Mouse (Mus musculus): ENCODE results near the gene Lmod3. TPM values are rescaled to one million over a fixed set of nuclear protein-coding genes. Genes with fewer than 3 reads are reported as not detected.

The Lmod3 gene
- total and polyA plus RNA-seq, 2 experiments from 2014 or later = not detected

DNA sequence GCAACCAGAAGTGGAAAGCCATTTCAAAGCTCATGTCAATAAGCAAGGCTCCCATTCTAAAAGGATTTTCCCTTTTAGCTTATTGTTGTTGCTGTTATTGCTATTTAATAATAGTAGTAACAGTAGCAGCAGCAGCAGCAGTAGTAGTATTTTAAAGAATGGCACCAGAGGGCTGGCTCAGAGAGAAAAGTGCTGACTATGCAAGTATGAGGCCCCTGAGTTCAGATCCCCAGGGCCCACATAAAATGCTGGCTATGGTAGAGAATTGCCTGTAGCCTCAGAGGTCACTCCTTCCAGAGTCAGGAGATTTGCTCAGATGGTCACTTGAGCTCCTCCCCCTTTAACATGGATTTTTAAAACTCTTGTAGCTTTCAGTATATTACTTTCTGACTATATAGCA, 7.4 kb downstream of the Lmod3 start:
- H3K4me3 ChIP-seq (ENCODE audit: low read depth, low read length) = no peak overlapping the region
- H3K27me3 ChIP-seq (ENCODE audit: insufficient read depth, low read length) = no peaks in the 10 kb centered on the region
- ATAC-seq (ENCODE audit: low FRiP score) = no peak
- TF ChIP-seq CTCF (IDR thresholded peaks at IDR 0.05) = no peak
- no peaks in the 10 kb centered on the region for H3K4me1 ChIP-seq (ENCODE audit: insufficient read depth, low read length)
- H3K4me2 ChIP-seq (ENCODE audit: low read depth, low read length, poor library complexity, severe bottlenecking) = no peak overlapping the region
- H3K9ac ChIP-seq (replicated peaks; ENCODE audit: low read length, poor library complexity, severe bottlenecking) = no peak overlapping the region
- H3K36me3 ChIP-seq (ENCODE audit: insufficient read depth, low read length) = no peaks in the 10 kb centered on the region
- no peak for DNase-seq (ENCODE audit: low spot score)
- no peaks in the 10 kb centered on the region for H3K9me3 ChIP-seq (ENCODE audit: low read length)
- no peak overlapping the region for H3K27ac ChIP-seq (ENCODE audit: low read depth, low read length)

DNA sequence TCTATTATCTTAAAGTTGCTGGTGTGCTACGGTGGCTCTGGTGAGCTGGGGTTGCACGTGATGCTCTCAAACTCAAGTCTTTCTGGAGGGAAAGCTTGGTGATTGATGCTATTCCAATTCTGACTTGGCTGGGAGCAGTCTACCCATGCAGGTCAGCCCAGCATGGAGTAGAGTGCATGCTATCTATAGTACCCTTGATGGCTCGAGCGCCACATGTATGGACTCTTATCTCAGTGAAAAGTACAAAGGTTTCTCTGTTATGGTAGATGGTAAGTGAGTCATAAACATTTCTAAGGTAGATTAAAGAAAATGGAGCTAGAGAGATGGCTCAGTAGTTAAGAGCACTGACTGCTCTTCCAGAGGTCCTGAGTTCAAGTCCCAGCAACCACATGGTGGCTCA, 10.0 kb downstream of the Lmod3 start:
- H3K4me2 ChIP-seq (ENCODE audit: low read depth, low read length, poor library complexity, severe bottlenecking) = no peak overlapping the region
- DNase-seq (ENCODE audit: low spot score) = no peak
- H3K36me3 ChIP-seq (ENCODE audit: insufficient read depth, low read length) = no peaks in the 10 kb centered on the region
- no peak for ATAC-seq (ENCODE audit: low FRiP score)
- no peak overlapping the region for H3K27ac ChIP-seq (ENCODE audit: low read depth, low read length)
- H3K4me1 ChIP-seq (ENCODE audit: insufficient read depth, low read length) = no peaks in the 10 kb centered on the region
- H3K9ac ChIP-seq (replicated peaks; ENCODE audit: low read length, poor library complexity, severe bottlenecking) = no peak overlapping the region
- H3K9me3 ChIP-seq (ENCODE audit: low read length) = no peaks in the 10 kb centered on the region; the same call in 1 of the 2 replicates
- no peak for TF ChIP-seq CTCF (IDR thresholded peaks at IDR 0.05)
- no peak overlapping the region for H3K4me3 ChIP-seq (ENCODE audit: low read depth, low read length)
- 89% methylated on average over 4 of the region's 4 CpGs for whole genome bisulfite sequencing
- H3K27me3 ChIP-seq (ENCODE audit: insufficient read depth, low read length) = no peaks in the 10 kb centered on the region

DNA sequence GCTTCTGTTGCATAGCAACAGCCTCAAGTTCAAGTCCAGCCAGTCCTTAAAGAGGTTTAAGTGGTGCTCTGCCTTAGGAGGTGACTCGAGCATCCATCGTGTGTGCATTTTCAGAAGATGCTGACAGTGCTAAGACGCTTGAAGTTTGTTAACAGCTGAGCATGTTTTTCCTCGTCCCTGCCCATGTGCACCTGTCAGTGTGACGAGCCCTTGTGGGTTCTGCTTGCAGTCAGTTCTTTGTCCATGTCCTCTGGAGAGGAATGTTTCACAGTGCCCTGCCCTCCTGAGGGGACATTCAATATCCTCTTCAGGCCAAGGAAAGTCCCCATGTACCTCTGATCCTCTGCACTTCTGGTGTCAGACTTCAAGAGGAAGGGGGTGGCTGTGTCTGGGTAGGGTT, 12.5 kb downstream of the Lmod3 start:
- no peak overlapping the region for H3K4me2 ChIP-seq (ENCODE audit: low read depth, low read length, poor library complexity, severe bottlenecking)
- H3K27ac ChIP-seq (ENCODE audit: low read depth, low read length) = no peak overlapping the region
- 77% methylated on average over 5 of the region's 5 CpGs for WGBS
- no peaks in the 10 kb centered on the region; the same call in 1 of the 2 replicates for H3K9me3 ChIP-seq (ENCODE audit: low read length)
- H3K27me3 ChIP-seq (ENCODE audit: insufficient read depth, low read length) = no peaks in the 10 kb centered on the region
- no peak overlapping the region for H3K4me3 ChIP-seq (ENCODE audit: low read depth, low read length)
- DNase-seq (ENCODE audit: low spot score) = no peak
- H3K4me1 ChIP-seq (ENCODE audit: insufficient read depth, low read length) = no peaks in the 10 kb centered on the region
- TF ChIP-seq CTCF (IDR thresholded peaks at IDR 0.05) = no peak
- H3K36me3 ChIP-seq (ENCODE audit: insufficient read depth, low read length) = no peaks in the 10 kb centered on the region
- H3K9ac ChIP-seq (replicated peaks; ENCODE audit: low read length, poor library complexity, severe bottlenecking) = no peak overlapping the region
- ATAC-seq (ENCODE audit: low FRiP score) = no peak

DNA sequence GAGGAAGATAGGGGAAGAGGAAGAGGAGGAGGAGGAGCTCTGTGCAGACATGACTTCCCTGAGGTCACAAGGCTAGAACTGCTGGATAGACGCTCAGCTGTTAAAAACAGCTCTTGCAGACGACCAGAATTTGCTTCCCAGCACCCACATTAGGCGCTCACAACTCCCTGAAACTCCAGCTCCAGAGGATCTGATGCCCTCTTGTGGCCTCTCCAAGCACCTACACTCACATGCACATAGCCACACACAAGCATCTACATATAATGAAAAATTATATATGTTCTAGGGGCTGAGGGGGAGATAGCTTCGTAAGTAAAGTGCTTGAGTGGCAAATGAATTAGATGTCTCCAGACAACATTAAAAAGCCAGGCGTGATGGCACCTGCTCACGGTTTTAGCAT, 13.2 kb downstream of the Lmod3 start:
- H3K27me3 ChIP-seq (ENCODE audit: insufficient read depth, low read length) = no peaks in the 10 kb centered on the region
- H3K36me3 ChIP-seq (ENCODE audit: insufficient read depth, low read length) = no peaks in the 10 kb centered on the region
- TF ChIP-seq CTCF (IDR thresholded peaks at IDR 0.05) = peak; percentile 24
- no peak overlapping the region for H3K9ac ChIP-seq (replicated peaks; ENCODE audit: low read length, poor library complexity, severe bottlenecking)
- H3K4me2 ChIP-seq (ENCODE audit: low read depth, low read length, poor library complexity, severe bottlenecking) = no peak overlapping the region
- DNase-seq (ENCODE audit: low spot score) (no peak), ATAC-seq (ENCODE audit: low FRiP score) (no peak)
- no peaks in the 10 kb centered on the region; the same call in 1 of the 2 replicates for H3K9me3 ChIP-seq (ENCODE audit: low read length)
- H3K4me3 ChIP-seq (ENCODE audit: low read depth, low read length) = no peak overlapping the region
- 94% methylated on average over 6 of the region's 6 CpGs for WGBS
- H3K4me1 ChIP-seq (ENCODE audit: insufficient read depth, low read length) = no peaks in the 10 kb centered on the region
- H3K27ac ChIP-seq (ENCODE audit: low read depth, low read length) = no peak overlapping the region

DNA sequence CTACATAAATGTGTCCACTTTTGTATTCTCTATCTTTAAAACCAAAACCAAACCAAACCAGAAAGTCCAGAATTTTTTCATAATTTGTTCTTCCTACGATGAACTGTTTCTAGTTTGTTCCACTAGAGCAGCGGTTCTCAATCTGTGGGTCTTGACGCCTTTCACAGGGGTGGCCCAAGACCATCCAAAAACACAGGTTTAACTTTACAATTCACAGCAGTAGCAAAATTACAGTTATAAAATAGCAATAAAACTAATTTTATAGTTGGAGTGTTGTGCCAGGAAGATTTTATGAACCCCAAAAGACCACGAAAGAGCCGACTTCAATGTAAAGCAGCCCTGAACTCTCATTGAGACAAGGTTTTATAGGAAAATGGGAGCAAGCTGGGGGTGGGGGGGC, 16.5 kb downstream of the Lmod3 start:
- ATAC-seq (ENCODE audit: low FRiP score) = no peak
- Histone ChIP-seq H3K27me3 (ENCODE audit: insufficient read depth, low read length) (no peaks in the 10 kb centered on the region), H3K4me3 (ENCODE audit: low read depth, low read length) (no peak overlapping the region)

DNA sequence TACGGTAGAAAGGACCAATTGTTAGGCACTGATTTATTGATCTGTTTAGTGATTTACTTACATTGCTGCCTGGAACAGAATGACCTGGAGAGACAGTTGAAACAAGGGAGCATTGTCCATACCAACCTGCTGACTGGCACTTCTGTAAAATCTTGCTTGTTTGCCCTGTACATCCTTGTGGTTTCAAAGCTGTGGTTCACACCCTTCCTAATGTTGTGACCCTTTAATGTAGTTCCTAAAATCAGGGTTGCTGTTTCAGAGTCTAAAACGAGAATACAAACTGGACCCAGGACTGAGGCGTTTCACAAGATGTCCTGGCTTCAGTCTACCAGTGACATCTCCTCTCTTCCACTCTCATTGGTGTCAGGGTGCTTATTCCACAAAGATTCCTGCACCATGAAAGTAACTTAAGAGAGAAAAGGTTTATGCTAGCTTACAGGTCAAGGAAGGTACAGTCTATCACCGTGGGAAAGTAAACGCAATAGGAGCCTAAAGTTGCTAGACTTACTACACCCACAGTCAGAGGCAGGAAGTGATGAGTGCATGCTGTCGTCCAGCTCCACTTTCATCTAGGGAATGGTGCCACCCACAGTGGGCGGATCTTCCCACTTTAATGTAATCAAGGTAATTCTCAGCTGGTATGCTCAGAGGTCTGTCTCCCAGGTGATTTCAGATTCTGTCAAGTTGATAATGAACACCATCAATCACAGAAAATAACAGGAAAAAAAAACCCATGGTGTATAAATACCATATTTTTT, 17.5 kb downstream of the Lmod3 start:
- Histone ChIP-seq H3K27me3 (ENCODE audit: insufficient read depth, low read length) (no peaks in the 10 kb centered on the region), H3K9me3 (ENCODE audit: low read length) (no peaks in the 10 kb centered on the region; the same call in 1 of the 2 replicates), H3K4me3 (ENCODE audit: low read depth, low read length) (no peak overlapping the region), H3K36me3 (ENCODE audit: insufficient read depth, low read length) (peaks cover 9% of the 10 kb centered on the region), H3K4me1 (ENCODE audit: insufficient read depth, low read length) (no peaks in the 10 kb centered on the region), H3K9ac (replicated peaks; ENCODE audit: low read length, poor library complexity, severe bottlenecking) (no peak overlapping the region), H3K27ac (ENCODE audit: low read depth, low read length) (no peak overlapping the region), H3K4me2 (ENCODE audit: low read depth, low read length, poor library complexity, severe bottlenecking) (no peak overlapping the region)
- no peak for ATAC-seq (ENCODE audit: low FRiP score)
- DNase-seq (ENCODE audit: low spot score) = no peak
- TF ChIP-seq CTCF (IDR thresholded peaks at IDR 0.05) = no peak
- 92% methylated on average over 7 of the region's 7 CpGs for WGBS

More for the DNA sequence above, 16.5 kb downstream of the Lmod3 start:
- DNase-seq (ENCODE audit: low spot score) = no peak
- H3K9me3 ChIP-seq (ENCODE audit: low read length) = no peaks in the 10 kb centered on the region; the same call in 1 of the 2 replicates
- no peak overlapping the region for H3K4me2 ChIP-seq (ENCODE audit: low read depth, low read length, poor library complexity, severe bottlenecking)
- peaks cover 9% of the 10 kb centered on the region for H3K36me3 ChIP-seq (ENCODE audit: insufficient read depth, low read length)
- H3K27ac ChIP-seq (ENCODE audit: low read depth, low read length) = no peak overlapping the region
- no peak overlapping the region for H3K9ac ChIP-seq (replicated peaks; ENCODE audit: low read length, poor library complexity, severe bottlenecking)
- TF ChIP-seq CTCF (IDR thresholded peaks at IDR 0.05) = no peak
- WGBS = 97% methylated on average over 5 of the region's 5 CpGs
- H3K4me1 ChIP-seq (ENCODE audit: insufficient read depth, low read length) = no peaks in the 10 kb centered on the region
